Mouse (Mus musculus) kidney, embryonic 15.5 days (tissue): ENCODE data around the gene Calm5. TPM values are rescaled to one million over a fixed set of nuclear protein-coding genes. Genes with fewer than 3 reads are reported as not detected.
"Not testable (repeated sequence)": the region's sequence is repeated elsewhere in the genome, so short reads cannot be mapped to it uniquely, and the experiment has no call there.

ENCODE experiments used
- ATAC-seq: fragments of 200-750 bp; cut with Nextera tagmentation; replicated peaks from 2 replicates; pipeline ENCODE4 v1.8.0; 2017; ENCODE audit warnings: moderate TSS enrichment; ENCODE audit not compliant: low FRiP score
- H3K27ac ChIP-seq: fragments of 300-500 bp; sonication (generic); 2 replicates; pipeline ENCODE4 v1.5.1; 2015; ENCODE audit warnings: mild to moderate bottlenecking, inconsistent platforms
- H3K27me3 ChIP-seq: fragments of 300-500 bp; sonication (generic); 2 replicates; pipeline ENCODE4 v1.6.1; 2015; ENCODE audit warnings: inconsistent platforms
- H3K36me3 ChIP-seq: fragments of 300-500 bp; sonication (generic); 2 replicates; pipeline ENCODE4 v1.6.1; 2015; ENCODE audit warnings: inconsistent platforms
- H3K4me1 ChIP-seq: fragments of 300-500 bp; sonication (generic); 2 replicates; pipeline ENCODE4 v1.6.1; 2015; ENCODE audit warnings: inconsistent platforms
- H3K4me2 ChIP-seq: fragments of 300-500 bp; sonication (generic); 2 replicates; pipeline ENCODE4 v1.6.1; 2015; ENCODE audit warnings: moderate library complexity, mild to moderate bottlenecking, inconsistent platforms
- H3K4me3 ChIP-seq: fragments of 300-500 bp; sonication (generic); replicated peaks from 2 replicates; pipeline ENCODE4 v1.5.1; 2015; ENCODE audit warnings: mild to moderate bottlenecking, inconsistent platforms
- H3K9ac ChIP-seq: fragments of 300-500 bp; sonication (generic); 2 replicates; pipeline ENCODE4 v1.6.1; 2015; ENCODE audit warnings: mild to moderate bottlenecking, inconsistent platforms
- H3K9me3 ChIP-seq: fragments of 300-500 bp; sonication (generic); replicated peaks from 2 replicates; pipeline ENCODE4 v1.6.1; 2016; ENCODE audit warnings: inconsistent platforms
- WGBS: fragments of 180-500 bp; shearing (Covaris S2); methylation state at CpG from one replicate; pipeline ENCODE4 v1.1.7; 2015; ENCODE audit warnings: mixed read lengths; 5-methylcytosine and 5-hydroxymethylcytosine counted together
- polyA plus RNA-seq: library from polyadenylated mRNA; unstranded; fragments of >200 nt; fragmentation: Nextera tagmentation; extraction: Ambion mirVana; gene quantifications from 2 replicates; pipeline ENCODE4 v1.2.1, GENCODE M21; 2015

Calm5 gene
- polyA plus RNA-seq, 1 experiment from 2014 or later: not detected

GRCm38 (mm10) chr13:3895397-3895980, 41.5 kb downstream of the Calm5 start:
- no peak for ATAC-seq
- Histone ChIP-seq H3K9me3 (no peaks in the 10 kb centered on the region), H3K27me3 (no peaks in the 10 kb centered on the region), H3K4me3 (no peak overlapping the region), H3K36me3 (peaks cover 11% of the 10 kb centered on the region), H3K4me2 (no peak overlapping the region), H3K9ac (no peak overlapping the region), H3K27ac (no peak overlapping the region), H3K4me1 (peaks cover 19% of the 10 kb centered on the region)
- 91% methylated on average over 8 of the region's 8 CpGs for WGBS

GRCm38 (mm10) chr13:3896032-3896431, 42.1 kb downstream of the Calm5 start:
- H3K27ac ChIP-seq: no peak overlapping the region
- no peak overlapping the region for H3K9ac ChIP-seq
- 90% methylated on average over 6 of the region's 6 CpGs for WGBS
- no peaks in the 10 kb centered on the region for H3K27me3 ChIP-seq
- no peak for ATAC-seq
- no peaks in the 10 kb centered on the region for H3K9me3 ChIP-seq
- H3K4me3 ChIP-seq: no peak overlapping the region
- H3K4me2 ChIP-seq: no peak overlapping the region
- H3K36me3 ChIP-seq: peaks cover 11% of the 10 kb centered on the region
- H3K4me1 ChIP-seq: peaks cover 19% of the 10 kb centered on the region

GRCm38 (mm10) chr13:3896913-3897312, 42.9 kb downstream of the Calm5 start:
- no peaks in the 10 kb centered on the region for H3K9me3 ChIP-seq
- H3K9ac ChIP-seq: no peak overlapping the region
- no peak overlapping the region for H3K27ac ChIP-seq
- H3K4me3 ChIP-seq: no peak overlapping the region
- H3K4me2 ChIP-seq: no peak overlapping the region
- no peaks in the 10 kb centered on the region for H3K27me3 ChIP-seq
- 34% methylated on average over 5 of the region's 5 CpGs for WGBS
- H3K4me1 ChIP-seq: peaks cover 13% of the 10 kb centered on the region
- no peak for ATAC-seq
- peaks cover 11% of the 10 kb centered on the region for H3K36me3 ChIP-seq

GRCm38 (mm10) chr13:3898202-3898601, 44.2 kb downstream of the Calm5 start:
- H3K4me3 ChIP-seq, H3K9me3 ChIP-seq, H3K4me1 ChIP-seq, H3K4me2 ChIP-seq, H3K9ac ChIP-seq, ATAC-seq, H3K27ac ChIP-seq, H3K27me3 ChIP-seq: not testable (repeated sequence)
- 94% methylated on average over 5 of the region's 5 CpGs for WGBS
- peaks cover 15% of the 10 kb centered on the region for H3K36me3 ChIP-seq

- peaks cover 3% of the 10 kb centered on the region; the same call in 1 of the 2 replicates for H3K4me1 ChIP-seq
- H3K27ac ChIP-seq: 0 out of 2 replicates have a peak overlapping the region, but pooled peaks have one; percentile 6
- 79% methylated on average over 9 of the region's 9 CpGs for WGBS
- H3K4me2 ChIP-seq: no peak overlapping the region
- H3K9me3 ChIP-seq: no peaks in the 10 kb centered on the region
- no peak for ATAC-seq
- H3K36me3 ChIP-seq: peaks cover 19% of the 10 kb centered on the region
- H3K27me3 ChIP-seq: no peaks in the 10 kb centered on the region
- H3K4me3 ChIP-seq: no peak overlapping the region
- H3K9ac ChIP-seq: no peak overlapping the region
Observed at GRCm38 (mm10) chr13:3899301-3899700, 45.3 kb downstream of the Calm5 start.

Other genes starting within 250 kb of the Calm5 start
- 14.0 and 16.7 TPM in 2 replicates for gene Fam208b, start 243.1 kb upstream of the Calm5 start, polyA plus RNA-seq
- gene Asb13, start 220.1 kb upstream of the Calm5 start, polyA plus RNA-seq: 14.4 and 15.0 TPM in 2 replicates
- 0.45 and 0.74 TPM in 2 replicates for gene Calml3, start 49.9 kb upstream of the Calm5 start, polyA plus RNA-seq
- 0.17 and 3.2 TPM in 2 replicates for gene Calm4, start 16.4 kb upstream of the Calm5 start, polyA plus RNA-seq
- 61.6 and 62.9 TPM in 2 replicates for gene Net1, start 64.0 kb downstream of the Calm5 start, polyA plus RNA-seq
- not detected in 2 replicates for gene Tubal3, start 64.1 kb downstream of the Calm5 start, polyA plus RNA-seq
- gene Ucn3, start 91.2 kb downstream of the Calm5 start, polyA plus RNA-seq: not detected in 2 replicates
- gene Akr1c14, start 194.8 kb downstream of the Calm5 start, polyA plus RNA-seq: 1.4 and 2.8 TPM in 2 replicates